Mouse (Mus musculus): ENCODE results near the gene Papss2. TPM values are rescaled to one million over a fixed set of nuclear protein-coding genes. Genes with fewer than 3 reads are reported as not detected.

The Papss2 gene
- 0.59 and 1.5 TPM in 2 replicates for polyA plus RNA-seq (2012; rRNA removed)

DNA sequence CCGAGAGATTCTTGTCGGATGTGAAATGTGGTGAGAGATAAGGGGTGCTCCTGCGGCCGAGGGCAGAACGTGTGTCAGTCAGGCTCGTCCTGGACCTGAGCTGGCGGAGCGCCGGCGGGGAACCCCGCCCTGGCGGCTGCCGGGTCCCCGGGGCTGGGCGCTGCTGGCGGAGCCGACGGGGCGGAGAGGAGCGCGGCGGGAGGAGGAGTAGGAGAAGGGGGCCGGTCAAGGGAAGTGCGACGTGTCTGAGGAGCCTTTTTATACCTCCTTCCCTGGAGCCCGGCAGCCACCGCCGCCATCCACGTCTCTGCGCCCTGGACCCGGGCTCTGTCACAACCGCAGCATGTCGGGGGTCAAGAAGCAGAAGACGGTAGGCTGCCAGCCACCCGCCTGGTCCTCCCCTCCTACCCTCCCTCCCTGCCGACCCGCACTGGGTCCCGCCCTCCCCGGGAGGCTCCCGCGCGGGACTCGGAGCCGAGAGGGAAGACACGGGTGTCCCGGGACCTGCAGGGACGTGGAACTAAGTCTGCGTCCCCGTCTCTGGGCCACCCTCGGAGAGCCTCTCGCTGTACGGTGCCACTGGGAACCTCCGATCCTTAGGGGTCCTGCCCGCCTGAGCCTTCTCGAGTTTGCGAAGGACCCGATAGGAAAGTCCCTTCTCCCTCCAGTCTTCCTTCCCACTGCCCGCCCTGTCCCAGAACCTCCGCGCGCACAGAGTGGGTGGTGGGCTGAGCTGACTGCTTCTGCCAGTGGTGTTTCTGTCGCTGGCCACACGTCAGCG is at the start of gene Papss2:
Papss2 (plus strand) TSS at position 285 of the 781 bp plus-strand sequence.
- TF ChIP-seq POLR2A (IDR thresholded peaks at IDR 0.05; ENCODE audit: borderline replicate concordance, extremely low read depth, insufficient read depth, insufficient read length, poor library complexity, severe bottlenecking) = no peak
- no peak for TF ChIP-seq CTCF (IDR thresholded peaks at IDR 0.05; ENCODE audit: borderline replicate concordance, extremely low read depth, insufficient read depth, insufficient read length)
- peak; percentile 49 for DNase-seq (ENCODE audit: low read depth)

DNA sequence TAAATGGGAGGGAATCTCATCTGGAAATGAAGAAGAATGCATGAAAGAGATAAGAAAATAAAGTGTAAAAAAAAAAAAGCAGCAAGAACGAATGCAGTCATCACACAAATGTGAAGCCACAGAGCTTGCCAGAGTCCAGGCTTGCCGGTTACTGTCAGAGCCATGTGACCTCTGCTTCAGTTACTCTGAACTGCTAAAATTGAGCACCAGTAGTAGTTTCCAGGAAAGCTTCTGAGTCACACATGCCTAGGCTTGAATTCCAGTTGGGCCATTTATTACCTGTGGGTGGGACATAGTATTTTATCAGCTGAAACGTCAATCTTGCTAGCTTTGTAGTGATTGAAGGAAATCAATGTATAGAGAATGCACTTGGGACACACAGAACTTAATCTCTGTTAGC is 48.2 kb upstream of the Papss2 start:
- no peak for DNase-seq (ENCODE audit: low read depth)
- TF ChIP-seq CTCF (IDR thresholded peaks at IDR 0.05; ENCODE audit: borderline replicate concordance, extremely low read depth, insufficient read depth, insufficient read length) = no peak
- no peak for TF ChIP-seq POLR2A (IDR thresholded peaks at IDR 0.05; ENCODE audit: borderline replicate concordance, extremely low read depth, insufficient read depth, insufficient read length, poor library complexity, severe bottlenecking)

DNA sequence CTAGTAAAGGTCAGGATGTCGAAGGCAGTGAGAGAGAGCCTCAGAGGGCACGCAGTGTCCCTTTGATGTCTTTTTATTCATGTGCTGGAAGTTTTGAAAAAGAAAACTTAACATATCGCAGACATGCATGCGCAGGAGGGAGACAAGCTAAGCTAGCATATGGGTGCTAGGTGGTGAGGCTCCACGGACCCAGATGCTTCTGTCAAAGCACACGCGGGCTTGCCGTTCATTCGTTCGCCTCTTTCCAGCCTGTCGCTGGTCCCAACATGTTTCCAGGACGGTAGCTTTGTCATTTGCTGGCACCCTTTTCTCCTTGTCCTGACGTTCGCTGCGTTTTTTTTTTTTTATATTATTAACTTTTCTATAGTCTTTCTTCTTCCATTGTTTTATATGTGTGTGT is 47.4 kb upstream of the Papss2 start:
- no peak for DNase-seq (ENCODE audit: low read depth)
- TF ChIP-seq POLR2A (IDR thresholded peaks at IDR 0.05; ENCODE audit: borderline replicate concordance, extremely low read depth, insufficient read depth, insufficient read length, poor library complexity, severe bottlenecking) = no peak
- TF ChIP-seq CTCF (IDR thresholded peaks at IDR 0.05; ENCODE audit: borderline replicate concordance, extremely low read depth, insufficient read depth, insufficient read length) = no peak

DNA sequence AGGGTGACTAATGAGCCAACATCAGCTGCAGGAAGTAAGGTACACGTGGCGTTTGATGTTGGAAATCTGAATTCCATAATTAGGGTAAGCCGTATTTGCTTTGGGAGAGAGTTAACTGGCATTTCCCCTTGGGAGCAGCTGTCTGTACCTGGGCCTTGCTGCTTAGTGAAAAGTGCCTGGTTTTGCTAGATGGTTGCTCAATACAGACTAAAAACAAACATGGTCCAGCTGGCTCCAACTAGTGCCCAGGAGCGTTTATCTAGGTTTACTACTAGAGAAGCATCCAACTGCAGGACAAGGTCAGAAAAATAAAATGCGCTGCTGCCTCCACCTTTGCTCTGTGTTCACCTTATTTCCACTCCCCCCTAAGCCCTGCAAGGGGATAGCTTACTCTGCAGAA is 45.1 kb upstream of the Papss2 start:
- no peak for DNase-seq (ENCODE audit: low read depth)
- no peak for TF ChIP-seq CTCF (IDR thresholded peaks at IDR 0.05; ENCODE audit: borderline replicate concordance, extremely low read depth, insufficient read depth, insufficient read length)

DNA sequence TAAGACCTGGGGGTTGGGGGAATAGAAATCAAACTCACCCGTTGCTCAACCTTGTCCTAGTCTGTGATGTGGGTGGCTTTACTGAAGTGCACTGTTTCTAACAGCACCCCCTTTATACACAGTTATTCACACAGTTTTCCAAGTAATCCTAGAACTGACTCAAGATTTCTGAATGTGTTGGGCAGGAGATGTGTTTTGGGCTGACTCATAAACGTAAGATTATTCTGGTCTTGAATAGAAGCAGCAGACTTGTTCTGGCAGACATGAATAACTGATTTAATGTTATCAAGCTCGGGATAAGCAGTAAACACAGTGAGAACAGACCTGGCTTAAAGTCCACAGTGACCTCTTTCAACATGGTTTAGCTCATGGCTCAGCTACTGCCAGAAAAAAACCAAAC is 44.1 kb upstream of the Papss2 start:
- no peak for DNase-seq (ENCODE audit: low read depth)
- TF ChIP-seq POLR2A (IDR thresholded peaks at IDR 0.05; ENCODE audit: borderline replicate concordance, extremely low read depth, insufficient read depth, insufficient read length, poor library complexity, severe bottlenecking) (no peak), CTCF (IDR thresholded peaks at IDR 0.05; ENCODE audit: borderline replicate concordance, extremely low read depth, insufficient read depth, insufficient read length) (no peak)

DNA sequence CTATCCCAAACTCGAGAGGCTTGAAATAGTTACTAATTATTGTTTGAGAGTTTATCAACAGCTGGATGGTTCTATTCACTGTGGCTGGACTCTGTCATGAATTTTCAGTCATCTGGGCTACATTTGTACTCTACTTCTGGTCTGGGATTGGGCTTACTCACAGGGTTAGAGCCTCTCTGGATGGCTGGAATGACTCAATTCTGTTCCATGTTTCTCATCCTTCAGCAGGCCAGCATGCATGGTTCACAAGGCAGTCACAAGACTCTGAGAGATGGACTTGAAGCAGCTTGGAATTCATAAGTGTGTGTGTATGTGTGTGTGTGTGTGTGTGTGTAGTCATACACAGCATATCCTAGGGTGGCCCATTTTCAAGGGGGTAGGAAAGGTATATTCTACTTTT is 43.5 kb upstream of the Papss2 start:
- DNase-seq (ENCODE audit: low read depth) = no peak

DNA sequence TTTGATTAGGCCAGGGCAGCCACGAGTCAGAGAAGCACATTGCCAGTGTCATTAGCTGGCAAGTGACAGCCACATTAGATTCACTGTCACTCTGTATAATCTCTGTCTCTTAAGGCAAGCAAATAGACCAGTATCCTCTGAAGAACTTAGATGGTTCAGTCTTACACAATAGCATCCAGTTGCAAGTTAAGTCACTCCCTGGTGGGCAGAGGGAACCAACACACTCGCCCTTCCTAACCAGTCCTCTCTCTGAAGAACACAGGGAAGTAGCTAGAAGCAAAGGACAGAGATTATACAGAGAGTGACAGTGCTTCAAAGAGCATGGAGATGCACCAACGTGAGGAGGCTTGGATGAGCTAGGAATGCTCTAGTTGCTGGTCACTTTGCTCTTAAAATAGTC is 42.3 kb upstream of the Papss2 start:
- no peak for TF ChIP-seq CTCF (IDR thresholded peaks at IDR 0.05; ENCODE audit: borderline replicate concordance, extremely low read depth, insufficient read depth, insufficient read length)
- no peak for TF ChIP-seq POLR2A (IDR thresholded peaks at IDR 0.05; ENCODE audit: borderline replicate concordance, extremely low read depth, insufficient read depth, insufficient read length, poor library complexity, severe bottlenecking)

More for the DNA sequence above, 43.5 kb upstream of the Papss2 start:
- TF ChIP-seq CTCF (IDR thresholded peaks at IDR 0.05; ENCODE audit: borderline replicate concordance, extremely low read depth, insufficient read depth, insufficient read length) (no peak), POLR2A (IDR thresholded peaks at IDR 0.05; ENCODE audit: borderline replicate concordance, extremely low read depth, insufficient read depth, insufficient read length, poor library complexity, severe bottlenecking) (no peak)

DNA sequence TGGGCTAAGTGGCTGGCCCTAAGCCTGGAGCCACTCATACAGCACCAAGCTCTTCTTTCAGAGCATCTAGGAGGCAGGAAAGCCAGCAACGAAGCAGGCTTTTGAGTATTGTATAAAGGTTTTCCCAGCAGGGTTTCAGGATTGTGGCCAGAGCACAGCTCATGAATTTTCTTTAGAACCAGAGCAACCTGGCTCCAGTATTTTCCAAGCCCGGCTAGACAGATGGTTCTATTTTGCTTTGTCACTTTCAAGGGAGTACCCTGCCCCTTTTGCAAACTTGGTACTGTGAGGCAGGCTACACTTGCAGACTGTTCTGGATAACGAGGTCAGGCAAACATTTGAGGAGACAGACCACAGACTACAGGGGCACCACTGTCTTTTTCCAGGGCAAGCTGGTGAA is 40.3 kb upstream of the Papss2 start:
- DNase-seq (ENCODE audit: low read depth) = peak; percentile 74
- TF ChIP-seq CTCF (IDR thresholded peaks at IDR 0.05; ENCODE audit: borderline replicate concordance, extremely low read depth, insufficient read depth, insufficient read length) (no peak), POLR2A (IDR thresholded peaks at IDR 0.05; ENCODE audit: borderline replicate concordance, extremely low read depth, insufficient read depth, insufficient read length, poor library complexity, severe bottlenecking) (no peak)

More for the DNA sequence above, 42.3 kb upstream of the Papss2 start:
- DNase-seq (ENCODE audit: low read depth) = no peak

DNA sequence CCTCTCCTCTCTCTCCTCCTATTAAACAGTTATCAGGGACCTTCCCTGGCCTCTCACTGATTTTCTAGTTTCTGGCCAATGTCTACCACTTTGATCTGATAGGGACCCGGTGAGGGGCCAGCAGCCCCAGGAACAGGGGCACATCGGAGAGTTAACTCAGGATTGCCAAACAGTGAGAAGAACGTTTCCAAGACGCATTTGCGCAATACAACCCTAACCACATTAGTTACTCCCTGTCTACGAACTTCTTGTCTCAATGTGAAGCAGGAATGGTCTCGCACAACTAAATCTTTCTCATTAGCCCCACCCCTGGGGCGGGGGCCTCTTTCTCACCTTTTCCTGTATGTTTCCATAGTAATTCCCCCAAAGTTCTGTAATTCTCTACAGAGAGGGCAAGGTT is 28.6 kb upstream of the Papss2 start:
- TF ChIP-seq CTCF (IDR thresholded peaks at IDR 0.05; ENCODE audit: borderline replicate concordance, extremely low read depth, insufficient read depth, insufficient read length) (no peak), POLR2A (IDR thresholded peaks at IDR 0.05; ENCODE audit: borderline replicate concordance, extremely low read depth, insufficient read depth, insufficient read length, poor library complexity, severe bottlenecking) (no peak)
- DNase-seq (ENCODE audit: low read depth) = no peak

DNA sequence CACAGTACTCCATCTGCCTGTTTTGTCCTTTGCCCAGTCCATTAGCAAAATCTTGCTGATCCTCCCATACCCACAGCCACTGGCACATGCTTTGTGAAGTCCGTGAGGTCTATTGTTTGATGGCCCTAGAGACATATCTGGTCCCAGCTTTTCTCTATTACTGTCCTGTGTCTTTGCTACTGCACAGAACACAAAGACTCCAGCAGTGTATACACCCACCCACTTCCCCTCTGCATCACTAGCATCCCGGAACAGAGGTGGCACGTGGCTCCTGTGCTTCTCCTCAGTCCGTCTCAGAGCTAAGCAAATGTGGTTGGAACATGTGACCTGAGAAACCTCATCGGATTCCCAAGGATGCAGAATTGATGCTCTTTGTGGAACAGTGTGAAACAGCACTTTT is 28.1 kb upstream of the Papss2 start:
- no peak for DNase-seq (ENCODE audit: low read depth)
- TF ChIP-seq CTCF (IDR thresholded peaks at IDR 0.05; ENCODE audit: borderline replicate concordance, extremely low read depth, insufficient read depth, insufficient read length) = no peak
- TF ChIP-seq POLR2A (IDR thresholded peaks at IDR 0.05; ENCODE audit: borderline replicate concordance, extremely low read depth, insufficient read depth, insufficient read length, poor library complexity, severe bottlenecking) = no peak

DNA sequence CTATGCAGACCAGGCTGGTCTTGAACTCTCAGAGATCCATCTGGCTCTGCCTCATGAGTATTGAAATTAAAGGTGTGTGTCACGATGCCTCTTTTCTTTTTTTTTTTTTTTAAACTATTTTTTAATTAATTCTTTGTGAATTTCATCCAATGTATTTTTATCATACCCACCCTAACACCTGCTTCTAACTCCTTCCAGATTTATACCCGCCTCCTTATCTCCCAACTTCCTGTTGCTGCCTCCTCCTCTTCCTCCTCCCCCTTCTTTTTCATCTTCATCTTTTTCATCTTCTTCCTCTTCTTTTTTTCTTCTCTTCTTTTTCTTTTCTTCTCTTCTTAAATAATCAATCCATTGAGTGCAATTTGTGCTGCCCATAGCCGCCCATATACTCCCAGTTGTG is 27.1 kb upstream of the Papss2 start:
- TF ChIP-seq CTCF (IDR thresholded peaks at IDR 0.05; ENCODE audit: borderline replicate concordance, extremely low read depth, insufficient read depth, insufficient read length) (no peak), POLR2A (IDR thresholded peaks at IDR 0.05; ENCODE audit: borderline replicate concordance, extremely low read depth, insufficient read depth, insufficient read length, poor library complexity, severe bottlenecking) (no peak)
- DNase-seq (ENCODE audit: low read depth) = no peak

DNA sequence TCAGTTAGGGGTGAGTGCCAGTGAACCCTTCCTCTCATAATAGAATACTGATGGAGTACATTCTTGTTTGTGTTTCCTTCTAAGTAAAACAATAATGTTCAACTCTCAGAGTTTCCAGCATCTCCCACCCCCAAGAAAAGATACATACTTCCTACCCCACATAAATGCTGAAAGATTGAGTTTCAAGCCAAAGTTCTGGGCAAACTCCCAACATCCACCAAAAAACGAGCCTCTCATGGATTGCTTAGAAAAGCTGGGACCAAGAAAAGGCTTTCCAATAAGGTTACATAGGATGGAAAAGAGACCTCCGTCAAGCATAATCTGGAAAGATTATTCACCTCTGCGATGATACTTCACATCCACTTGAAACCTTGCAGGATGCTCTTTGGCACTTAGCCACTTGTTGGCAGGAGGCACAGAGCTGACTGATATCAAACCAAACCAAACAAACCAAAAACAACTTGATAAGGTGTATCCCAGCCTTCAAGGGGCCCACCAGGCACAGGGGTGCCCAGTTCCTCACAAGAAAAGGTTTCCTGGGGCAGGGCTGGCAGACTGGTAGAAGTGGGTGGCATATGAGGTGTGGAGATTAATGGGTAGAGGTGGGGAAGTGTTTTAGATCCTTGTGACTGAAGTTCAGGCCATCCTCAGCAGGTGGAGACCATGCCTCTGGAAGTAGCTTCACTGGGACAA is 26.5 kb upstream of the Papss2 start:
- TF ChIP-seq POLR2A (IDR thresholded peaks at IDR 0.05; ENCODE audit: borderline replicate concordance, extremely low read depth, insufficient read depth, insufficient read length, poor library complexity, severe bottlenecking) (no peak), CTCF (IDR thresholded peaks at IDR 0.05; ENCODE audit: borderline replicate concordance, extremely low read depth, insufficient read depth, insufficient read length) (no peak)
- DNase-seq (ENCODE audit: low read depth) = no peak

All from brain, embryonic 14.5 days (tissue).